Mouse (Mus musculus): Measurements from ENCODE around the gene Ecpas.
A peak's percentile ranks its signal among the peaks of the same experiment; 100 is the strongest.

Ecpas gene

DNA sequence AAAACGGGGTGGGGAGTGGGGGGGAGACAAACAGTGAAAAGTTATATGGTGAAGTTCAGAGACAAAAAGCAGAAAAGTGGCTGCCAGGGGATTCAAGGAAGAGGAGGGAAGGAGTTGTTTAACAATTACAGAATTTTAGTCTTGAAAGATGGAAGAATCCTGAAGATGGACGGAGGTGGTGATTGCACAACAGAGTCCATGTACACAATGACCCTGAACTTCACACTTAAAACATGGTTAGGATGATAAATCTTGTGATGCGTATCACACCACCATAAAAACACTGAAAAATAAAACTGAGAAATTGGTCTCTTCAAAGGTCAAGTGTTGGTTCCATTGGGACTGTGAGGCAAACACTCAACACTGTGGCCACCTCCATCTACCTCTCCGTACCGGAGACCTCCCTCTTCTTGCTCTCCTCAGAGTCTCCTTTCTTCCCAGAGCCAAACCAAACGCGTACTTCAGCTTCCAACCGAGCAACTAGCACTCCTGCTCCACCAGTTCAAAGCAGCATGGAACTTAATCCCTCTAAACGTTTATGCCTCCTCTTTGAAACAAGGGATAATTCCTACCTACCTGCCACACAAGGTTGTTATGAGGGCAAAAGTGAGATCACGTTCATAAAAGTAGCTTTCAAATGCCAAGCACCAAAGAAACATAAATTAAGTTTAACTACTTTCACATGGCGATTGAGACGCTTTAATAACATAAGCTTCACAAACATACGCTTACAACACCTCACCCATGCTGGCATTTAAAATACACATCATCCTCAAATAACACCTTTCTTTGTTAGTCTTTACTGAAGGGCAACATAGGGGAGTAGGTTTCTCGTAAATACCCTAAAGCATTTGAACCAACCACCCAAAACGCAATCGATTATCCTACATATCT is 2.1 kb downstream of the Ecpas start:
- DNase-seq: no peak

DNA sequence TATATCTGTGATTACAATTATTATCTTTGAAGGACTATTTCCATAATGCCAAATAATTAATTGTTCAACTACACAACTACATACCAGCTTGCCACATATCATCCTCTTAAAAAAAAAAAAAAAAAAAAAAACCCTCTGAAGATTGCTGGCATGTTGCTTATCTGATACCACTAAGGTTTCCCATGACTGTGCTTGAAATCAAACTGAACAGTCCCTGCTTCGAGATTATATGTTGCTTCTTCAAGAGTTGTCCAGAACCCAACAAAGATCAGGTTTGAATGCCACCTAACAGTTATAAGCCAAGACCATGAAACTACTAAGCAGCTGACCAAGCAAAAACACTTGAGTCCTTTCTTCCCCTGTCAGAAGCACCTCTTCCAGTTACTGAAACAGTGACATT is 5.1 kb downstream of the Ecpas start:
- DNase-seq: no peak

DNA sequence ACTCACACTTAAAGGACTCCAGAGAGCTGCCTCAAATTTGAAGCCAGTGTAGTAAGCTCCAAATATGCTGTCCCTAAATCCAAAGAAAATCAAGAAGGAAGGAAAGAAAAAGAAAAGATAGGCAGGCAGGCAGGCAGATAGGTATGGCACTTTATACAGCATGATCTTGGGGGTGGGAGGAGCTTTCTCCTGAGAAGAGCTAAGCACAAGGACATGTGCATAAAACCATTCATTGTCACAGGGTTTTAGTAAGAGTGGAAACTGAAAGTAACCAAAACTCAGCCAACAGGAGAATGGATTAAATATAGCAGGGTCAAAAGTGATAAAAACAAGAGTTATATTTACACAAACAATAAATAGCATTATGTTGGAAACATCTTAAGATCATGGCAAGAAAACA is 14.2 kb downstream of the Ecpas start:
- DNase-seq: no peak

- DNase-seq: no peak
These were observed 15.1 kb downstream of the Ecpas start for GRCm38 (mm10) chr4:58897436-58897835.

GRCm38 (mm10) chr4:58894399-58894798 is 18.1 kb downstream of the Ecpas start:
- no peak for DNase-seq

DNA sequence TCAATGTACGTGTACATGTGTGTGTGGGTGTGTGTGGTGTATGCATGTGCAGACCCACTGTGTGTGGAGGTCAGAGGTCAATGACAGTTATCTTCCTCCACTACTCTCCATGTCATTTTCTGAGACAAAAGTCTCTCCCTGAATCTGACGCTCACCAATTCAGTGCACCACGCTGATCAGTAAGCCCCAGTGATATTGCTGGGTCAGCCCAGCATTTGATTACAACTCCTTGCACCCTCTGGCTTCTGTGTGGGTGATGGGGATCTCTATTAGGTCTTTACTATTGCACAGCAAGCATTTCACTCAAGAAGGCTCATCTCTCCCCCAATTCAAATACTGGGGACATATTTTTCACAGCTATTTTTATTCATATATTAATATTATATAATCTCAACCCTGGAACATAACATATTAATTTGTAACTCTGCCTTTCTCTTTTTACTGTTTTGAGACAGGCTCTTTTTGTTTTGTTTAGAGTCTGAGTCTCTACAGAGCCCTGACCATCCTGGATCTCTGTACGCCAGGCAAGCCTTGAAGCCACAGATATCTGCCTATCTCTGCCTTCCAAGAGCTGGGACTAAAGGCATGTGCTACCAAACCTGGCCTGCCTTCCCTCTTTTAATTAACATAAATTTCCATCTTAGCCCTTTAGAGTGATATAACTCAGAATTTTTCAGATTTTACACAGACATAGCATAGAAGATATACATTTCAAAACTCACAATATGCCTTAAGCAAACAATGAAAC is 22.3 kb downstream of the Ecpas start:
- no peak for DNase-seq

DNA sequence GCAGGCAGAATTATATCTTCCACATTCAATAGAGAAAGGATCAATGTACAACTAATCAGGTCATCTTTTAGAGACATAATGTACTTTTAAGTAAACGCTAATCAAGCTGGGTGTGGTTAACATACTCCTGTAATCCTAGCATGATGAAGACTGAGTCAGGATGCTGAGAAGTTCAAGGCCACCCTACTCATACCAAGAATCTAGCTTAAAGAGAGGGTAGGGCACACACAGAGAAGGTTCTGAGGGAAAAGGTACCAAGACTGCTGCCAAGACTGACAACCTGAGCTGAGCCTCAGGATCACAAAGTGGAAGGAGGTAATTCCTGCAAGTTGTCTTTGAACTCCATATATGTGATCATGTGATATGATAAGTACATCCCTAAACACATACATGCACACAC is 24.0 kb downstream of the Ecpas start:
- no peak for DNase-seq

- no peak for DNase-seq
These were observed 24.9 kb downstream of the Ecpas start for GRCm38 (mm10) chr4:58887626-58888025.

DNA sequence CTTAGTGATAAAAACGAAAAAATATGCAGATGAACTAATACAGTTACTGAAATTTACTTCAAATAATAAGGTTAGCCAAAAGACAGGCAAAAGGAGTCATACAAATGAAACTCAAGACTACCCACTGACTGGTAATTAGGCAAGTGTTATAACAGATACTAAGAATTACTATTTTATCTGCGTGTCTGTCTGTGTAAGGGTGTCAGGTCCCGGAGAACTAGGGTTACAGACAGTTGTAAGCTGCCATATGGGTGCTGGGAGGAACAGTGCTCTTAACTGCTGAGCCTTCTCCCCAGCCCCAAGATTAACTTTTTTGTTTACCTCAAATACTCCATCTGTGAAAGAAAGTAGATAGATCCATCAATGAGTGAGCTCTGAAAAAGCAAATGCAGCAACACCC is 25.8 kb downstream of the Ecpas start:
- DNase-seq: no peak

DNA sequence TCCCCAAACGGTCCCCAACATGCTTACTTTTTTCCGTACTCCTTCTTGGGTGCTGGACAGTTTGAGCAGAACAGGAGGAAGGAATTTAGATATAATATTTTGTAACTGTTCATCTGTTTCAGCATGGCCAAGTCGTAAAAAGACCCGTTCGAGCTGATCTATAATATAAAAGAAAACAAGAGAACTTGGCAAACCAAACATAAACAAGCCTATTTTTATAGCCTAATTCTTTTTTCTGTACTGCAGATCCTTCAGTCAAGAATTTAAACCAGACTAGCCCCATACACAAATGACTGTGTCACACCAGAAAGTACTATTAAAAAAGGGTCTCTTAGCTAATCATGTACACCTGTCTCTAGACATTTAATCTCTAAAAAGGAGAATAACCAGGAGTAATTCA is 27.2 kb downstream of the Ecpas start:
- no peak for DNase-seq

DNA sequence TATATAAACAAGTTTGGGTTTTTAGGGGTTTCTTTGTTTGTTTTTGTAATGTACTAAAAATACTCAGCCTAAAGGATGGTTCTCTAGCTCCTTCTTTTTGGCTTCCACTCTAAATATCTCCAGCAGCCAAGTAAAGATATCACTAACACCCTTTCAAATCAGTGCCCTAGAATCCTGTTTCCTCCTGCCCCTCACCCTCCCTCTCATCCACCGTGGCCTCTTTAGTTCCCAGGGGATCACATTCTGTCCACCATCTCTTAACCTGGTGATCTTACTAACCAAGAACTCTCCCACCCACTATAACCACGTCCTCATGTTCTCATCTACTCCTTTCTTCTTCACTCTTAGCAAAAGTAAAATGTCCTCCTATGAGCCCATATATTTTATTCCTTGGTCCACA is 28.7 kb downstream of the Ecpas start:
- no peak for DNase-seq

DNA sequence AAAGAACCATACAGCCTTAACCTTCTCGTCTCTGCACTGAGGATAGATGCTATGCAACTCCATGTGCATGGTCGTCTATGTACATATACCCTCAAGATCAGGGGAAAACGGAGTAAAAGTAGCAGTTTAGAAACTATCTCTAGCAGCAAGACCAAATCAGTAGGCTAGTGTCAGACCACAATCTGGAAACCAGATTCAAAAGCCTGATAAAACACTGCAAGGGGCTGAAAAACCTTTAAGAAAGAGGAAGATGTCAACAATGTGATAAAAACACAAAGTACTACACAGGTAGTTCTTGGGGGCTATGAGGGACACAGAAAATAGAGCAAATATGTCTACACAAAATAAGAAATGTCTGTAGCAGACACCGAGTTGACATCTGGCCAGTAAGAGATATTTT is 38.2 kb downstream of the Ecpas start:
- no peak for DNase-seq

GRCm38 (mm10) chr4:58867242-58867641 is 45.3 kb downstream of the Ecpas start:
- DNase-seq: peak; percentile 46

- no peak for DNase-seq
These were observed 79.6 kb downstream of the Ecpas start for GRCm38 (mm10) chr4:58832908-58833307.

DNA sequence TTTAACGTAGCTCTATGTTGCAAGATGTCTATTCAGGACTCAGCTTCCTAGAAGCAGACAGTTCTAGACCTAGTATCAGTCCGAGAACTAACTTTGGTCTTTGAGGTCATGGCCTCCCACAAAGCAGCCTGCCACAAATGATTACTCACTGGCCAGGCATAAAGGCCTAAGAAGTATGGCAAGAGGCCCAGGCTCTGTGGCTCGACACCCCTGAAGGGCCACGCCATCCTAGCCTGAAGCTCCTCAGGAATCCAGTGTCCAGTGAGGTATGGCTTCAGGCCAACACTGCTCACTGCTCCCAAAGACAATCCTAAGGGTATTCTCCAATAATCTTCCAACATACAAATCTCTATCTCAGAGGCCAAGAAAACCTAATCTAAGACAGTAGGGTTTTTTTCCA is 86.6 kb downstream of the Ecpas start:
- no peak for DNase-seq

DNA sequence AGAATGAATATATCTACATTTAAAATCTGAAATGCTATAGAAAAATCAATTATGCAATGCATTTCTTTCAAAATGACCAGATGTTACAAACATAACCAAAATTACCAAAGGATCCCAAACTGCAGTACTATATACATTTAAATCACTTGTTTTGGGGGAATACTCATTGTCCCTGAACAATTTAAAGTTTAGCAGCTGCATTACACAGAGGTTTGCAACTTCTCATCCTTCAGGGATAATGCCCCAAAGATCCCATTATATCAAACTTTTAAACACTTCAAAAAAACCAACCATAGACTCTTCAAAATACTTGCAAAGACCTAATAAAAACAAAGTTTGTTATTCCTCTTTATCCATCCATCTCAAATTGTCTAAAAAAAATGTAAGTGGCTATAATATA is 124.9 kb downstream of the Ecpas start, which contains the start of gene Olfr267:
Gene Olfr267, minus strand, starts transcription at position 101 of the 400 bp plus-strand sequence.
- no peak for DNase-seq

- no peak for DNase-seq
These were observed 125.9 kb downstream of the Ecpas start for GRCm38 (mm10) chr4:58786659-58787058.

DNA sequence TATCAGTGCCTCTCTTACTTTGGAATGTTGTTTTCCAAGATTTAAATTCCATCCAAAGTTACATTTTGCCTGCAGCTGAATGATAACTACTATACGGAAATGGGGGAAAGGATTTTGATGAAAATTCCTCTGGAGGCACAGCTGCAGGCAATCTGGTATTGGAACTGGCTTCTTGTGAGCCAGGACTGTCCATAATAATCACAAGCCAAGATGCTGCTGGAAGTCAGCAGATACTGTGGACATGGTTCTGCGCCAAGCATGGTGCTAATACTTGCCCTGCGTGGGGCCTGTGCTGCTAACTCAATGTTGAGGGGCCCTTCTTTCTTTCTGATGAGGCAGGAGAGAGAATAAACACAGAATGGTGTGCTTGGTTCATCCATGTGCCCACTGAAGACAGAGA is 149.1 kb downstream of the Ecpas start:
- DNase-seq: no peak

DNA sequence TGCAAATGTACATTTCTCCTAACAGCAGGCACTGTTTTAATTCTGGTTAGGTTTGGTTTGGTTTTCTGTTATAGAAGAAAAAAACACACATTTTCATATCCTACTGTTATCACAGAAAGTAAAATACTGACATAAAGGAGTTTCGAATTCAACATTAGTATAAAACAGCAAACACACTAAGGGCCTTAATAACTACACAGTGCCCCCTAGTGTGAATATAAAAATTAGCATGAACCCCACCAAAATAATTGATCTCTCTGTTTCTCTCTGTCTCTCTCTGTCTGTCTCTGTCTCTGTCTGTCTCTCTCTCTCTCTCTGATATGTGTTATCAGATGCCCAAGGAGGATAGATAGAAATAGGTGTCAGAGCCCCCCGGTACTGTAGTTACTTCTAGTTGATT is 163.0 kb downstream of the Ecpas start:
- no peak for DNase-seq

- no peak for DNase-seq
These were observed 163.4 kb downstream of the Ecpas start for GRCm38 (mm10) chr4:58749101-58749500.
